Mouse (Mus musculus) midbrain, embryonic 11.5 days (tissue): ENCODE measurements around the gene Trpc2. TPM values are rescaled to one million over a fixed set of nuclear protein-coding genes. Genes with fewer than 3 reads are reported as not detected.

Source experiments
- ATAC-seq: fragments of 200-750 bp; cut with Nextera tagmentation; 2 replicates; pipeline ENCODE4 v1.8.0; 2017; ENCODE audit warnings: moderate TSS enrichment, moderate library complexity; ENCODE audit not compliant: low FRiP score
- DNase-seq: peaks from one replicate; pipeline ENCODE4 v3.0.0; 2015; ENCODE audit warnings: low spot score; ENCODE audit errors: missing footprints
- H3K27ac ChIP-seq: fragments of 300-500 bp; sonication (generic); 2 replicates; pipeline ENCODE4 v1.5.1; 2014; ENCODE audit warnings: low read depth, low read length
- H3K27me3 ChIP-seq: fragments of 300-500 bp; sonication (generic); 2 replicates; pipeline ENCODE4 v1.6.1; 2014; ENCODE audit warnings: mild to moderate bottlenecking, low read length, moderate library complexity, mixed read lengths; ENCODE audit not compliant: control insufficient read depth, insufficient read depth
- H3K36me3 ChIP-seq: fragments of 300-500 bp; sonication (generic); 2 replicates; pipeline ENCODE4 v1.6.1; 2014; ENCODE audit warnings: mild to moderate bottlenecking, low read length, moderate library complexity, mixed read lengths; ENCODE audit not compliant: control insufficient read depth, insufficient read depth
- H3K4me1 ChIP-seq: fragments of 300-500 bp; sonication (generic); 2 replicates; pipeline ENCODE4 v1.6.1; 2014; ENCODE audit warnings: low read length; ENCODE audit not compliant: control insufficient read depth, insufficient read depth
- H3K4me2 ChIP-seq: fragments of 300-500 bp; sonication (generic); 2 replicates; pipeline ENCODE4 v1.6.1; 2014; ENCODE audit warnings: mild to moderate bottlenecking, moderate library complexity
- H3K4me3 ChIP-seq: fragments of 300-500 bp; sonication (generic); 2 replicates; pipeline ENCODE4 v1.5.1; 2014; ENCODE audit warnings: low read depth, low read length
- H3K9ac ChIP-seq: fragments of 300-500 bp; sonication (generic); 2 replicates; pipeline ENCODE4 v1.6.1; 2014; ENCODE audit warnings: low read length
- H3K9me3 ChIP-seq: fragments of 300-500 bp; sonication (generic); 2 replicates; pipeline ENCODE4 v1.6.1; 2016; ENCODE audit warnings: low read length; ENCODE audit not compliant: control insufficient read depth
- WGBS: fragments of 180-500 bp; shearing (Covaris S2); extraction: QIAGEN DNeasy Blood & Tissue Kit; methylation state at CpG from one replicate; pipeline ENCODE4 v1.1.7; 2014; 5-methylcytosine and 5-hydroxymethylcytosine counted together
- polyA plus RNA-seq: library from polyadenylated mRNA; unstranded; fragments of >200 nt; fragmentation: Nextera tagmentation; extraction: Ambion mirVana; gene quantifications from 2 replicates; pipeline ENCODE4 v1.2.1, GENCODE M21; 2014

The Trpc2 gene
- polyA plus RNA-seq, 1 experiment from 2014 or later: not detected

DNA sequence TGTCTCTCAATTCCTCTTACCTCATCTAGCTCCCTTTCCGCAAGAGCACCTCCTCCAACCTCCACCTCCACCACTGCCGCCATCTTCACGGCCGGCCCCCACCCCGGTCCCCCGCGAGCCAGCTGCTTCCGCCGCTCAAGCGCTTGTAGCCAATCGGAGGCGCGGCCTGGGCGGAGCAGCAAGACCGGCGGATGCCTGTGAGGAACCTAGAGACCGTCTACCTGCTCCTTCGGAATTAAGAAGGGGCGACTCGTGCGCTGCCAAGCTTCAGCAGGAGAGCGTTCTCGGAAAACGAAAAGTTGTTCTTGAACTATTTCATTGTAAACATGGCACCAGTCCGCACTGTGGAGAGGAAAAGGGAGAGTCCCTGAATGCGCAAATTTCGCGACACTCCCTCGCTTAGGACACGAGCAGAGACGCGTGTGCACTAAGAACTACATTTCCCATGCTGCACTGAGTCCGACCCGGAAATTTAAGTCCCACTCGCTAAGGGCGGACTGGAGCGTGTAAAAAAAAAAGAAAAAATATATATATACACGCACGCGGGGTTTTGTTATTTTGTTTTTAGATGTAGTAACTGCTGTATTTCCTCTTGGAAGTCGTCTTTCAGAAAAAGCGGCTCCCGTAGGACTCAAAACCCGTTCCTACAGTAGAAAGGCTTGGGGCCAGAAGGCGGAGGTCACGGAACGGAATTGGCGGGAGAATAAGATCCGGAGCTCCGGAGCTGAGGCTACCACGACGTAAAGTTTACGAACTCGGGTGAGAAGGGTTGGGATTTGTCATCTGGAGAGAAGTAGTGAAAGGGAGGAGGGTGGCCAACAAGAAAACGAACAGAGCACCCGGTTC lies 17.6 kb upstream of the Trpc2 start, which contains the start of the genes Rnf121, Xndc1 and Xntrpc:
Gene Rnf121 (minus strand): TSS at position 424 of the 846 bp plus-strand sequence.
Gene Xndc1 (plus strand): TSS at position 466 of the 846 bp plus-strand sequence.
Gene Xntrpc (plus strand): TSS at position 668 of the 846 bp plus-strand sequence.
- under 1% methylated on average over 56 of the region's 56 CpGs for WGBS
- DNase-seq: peak; percentile 99
- H3K4me1 ChIP-seq: peaks cover 15% of the 10 kb centered on the region
- peak within 1 kb of the TSS; percentile 59 for H3K4me2 ChIP-seq
- ATAC-seq: peak; percentile 100
- no peak within 1 kb of the TSS; the same call in 1 of the 2 replicates for H3K27ac ChIP-seq
- peak within 1 kb of the TSS; percentile 47 for H3K4me3 ChIP-seq
- H3K9me3 ChIP-seq: no peaks in the 10 kb centered on the region
- peak within 1 kb of the TSS; percentile 68 for H3K9ac ChIP-seq
- no peaks in the 10 kb centered on the region; the same call in 1 of the 2 replicates for H3K36me3 ChIP-seq
- no peaks in the 10 kb centered on the region for H3K27me3 ChIP-seq

DNA sequence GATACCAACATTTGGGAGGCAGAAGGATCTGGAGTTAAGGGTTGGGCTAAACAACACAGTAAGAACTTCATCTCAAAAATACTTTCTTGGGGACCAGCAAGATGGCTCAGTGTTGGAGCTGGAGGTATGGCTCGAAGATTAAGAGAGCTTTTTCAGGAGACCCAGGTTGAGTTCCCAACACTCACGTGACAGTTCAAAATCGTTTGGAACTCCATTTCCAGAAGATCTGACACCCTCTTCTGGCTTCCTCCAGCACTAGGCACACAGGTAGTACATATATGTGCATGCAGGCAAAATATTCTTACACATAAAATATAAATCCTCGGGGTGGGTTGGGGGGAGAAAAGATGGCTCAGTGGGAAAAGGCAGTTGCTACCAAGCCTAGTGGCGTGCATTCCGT lies 16.6 kb upstream of the Trpc2 start:
- Histone ChIP-seq H3K4me3 (peak overlapping the region; percentile 47), H3K9me3 (no peaks in the 10 kb centered on the region), H3K4me1 (peaks cover 15% of the 10 kb centered on the region), H3K36me3 (no peaks in the 10 kb centered on the region; the same call in 1 of the 2 replicates), H3K9ac (peak overlapping the region; percentile 68), H3K4me2 (peak overlapping the region; percentile 59), H3K27ac (no peak overlapping the region), H3K27me3 (no peaks in the 10 kb centered on the region)
- DNase-seq (peak; percentile 85), ATAC-seq (no peak)
- WGBS: 83% methylated on average over 6 of the region's 6 CpGs

GRCm38 (mm10) chr7:102076714-102077296 lies 6.1 kb upstream of the Trpc2 start:
- Histone ChIP-seq H3K36me3 (peaks cover 40% of the 10 kb centered on the region), H3K9ac (no peak overlapping the region), H3K4me2 (no peak overlapping the region), H3K27ac (no peak overlapping the region), H3K4me1 (no peaks in the 10 kb centered on the region), H3K27me3 (no peaks in the 10 kb centered on the region), H3K9me3 (no peaks in the 10 kb centered on the region), H3K4me3 (no peak overlapping the region)
- 90% methylated on average over 7 of the region's 7 CpGs for WGBS
- DNase-seq (no peak), ATAC-seq (no peak)

DNA sequence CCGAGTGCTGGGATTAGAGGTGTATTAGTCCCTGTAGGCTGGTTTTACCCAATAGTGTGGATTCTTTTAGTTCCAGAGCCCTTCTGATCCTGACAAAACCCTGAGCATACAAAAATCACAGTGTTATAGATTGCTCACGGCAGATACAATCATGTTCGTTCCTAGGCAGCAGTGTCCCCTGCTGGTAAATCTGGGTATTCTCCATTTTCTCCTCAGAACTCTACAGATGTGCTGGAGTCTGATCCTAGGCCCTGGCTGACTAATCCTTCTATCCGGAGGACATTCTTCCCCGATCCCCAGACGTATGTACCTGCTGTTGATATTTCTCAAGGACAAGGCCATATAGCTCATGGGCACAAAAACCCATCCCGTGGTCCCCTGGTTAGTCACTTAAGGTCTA lies 4.4 kb upstream of the Trpc2 start:
- Histone ChIP-seq H3K27me3 (no peaks in the 10 kb centered on the region), H3K4me2 (no peak overlapping the region), H3K9me3 (no peaks in the 10 kb centered on the region), H3K9ac (no peak overlapping the region), H3K36me3 (peaks cover 36% of the 10 kb centered on the region), H3K4me1 (no peaks in the 10 kb centered on the region), H3K4me3 (no peak overlapping the region), H3K27ac (no peak overlapping the region)
- ATAC-seq (no peak), DNase-seq (peak; percentile 85)
- WGBS: 83% methylated on average over 7 of the region's 7 CpGs

- no peaks in the 10 kb centered on the region for H3K9me3 ChIP-seq
- ATAC-seq: no peak
- 94% methylated on average over 8 of the region's 8 CpGs for WGBS
Observed at GRCm38 (mm10) chr7:102080311-102080710, 2.6 kb upstream of the Trpc2 start.

DNA sequence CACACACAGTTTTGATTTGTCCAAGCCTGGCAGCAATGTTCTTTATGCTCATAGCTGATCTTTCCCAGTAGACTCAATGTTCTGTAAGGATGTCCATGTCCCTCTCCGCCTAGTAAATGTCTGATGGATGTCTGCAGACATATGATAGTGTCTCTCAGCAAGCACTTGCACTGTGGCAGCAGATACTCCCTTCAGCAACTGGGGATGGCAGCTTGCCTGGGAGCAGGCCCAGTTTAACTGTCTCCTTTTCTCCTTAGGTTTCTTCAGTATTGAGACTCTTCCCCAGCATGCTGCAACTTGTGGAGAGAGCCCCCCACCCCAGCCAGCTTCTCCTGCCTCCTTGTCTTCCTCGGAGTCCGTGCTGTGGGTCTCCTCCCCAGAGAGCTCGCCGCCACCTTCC lies 1.1 kb upstream of the Trpc2 start:
- no peaks in the 10 kb centered on the region for H3K9me3 ChIP-seq
- peaks cover 24% of the 10 kb centered on the region for H3K36me3 ChIP-seq
- no peak overlapping the region for H3K4me3 ChIP-seq
- no peaks in the 10 kb centered on the region for H3K27me3 ChIP-seq
- H3K27ac ChIP-seq: no peak overlapping the region
- no peak for ATAC-seq
- no peak overlapping the region for H3K4me2 ChIP-seq
- 98% methylated on average over 5 of the region's 5 CpGs for WGBS
- no peak for DNase-seq
- H3K4me1 ChIP-seq: no peaks in the 10 kb centered on the region
- H3K9ac ChIP-seq: no peak overlapping the region

More at GRCm38 (mm10) chr7:102080311-102080710, 2.6 kb upstream of the Trpc2 start:
- peaks cover 29% of the 10 kb centered on the region for H3K36me3 ChIP-seq
- no peak overlapping the region for H3K27ac ChIP-seq
- no peak for DNase-seq
- no peak overlapping the region for H3K4me2 ChIP-seq
- no peaks in the 10 kb centered on the region for H3K27me3 ChIP-seq
- no peaks in the 10 kb centered on the region for H3K4me1 ChIP-seq
- no peak overlapping the region for H3K9ac ChIP-seq
- no peak overlapping the region for H3K4me3 ChIP-seq

DNA sequence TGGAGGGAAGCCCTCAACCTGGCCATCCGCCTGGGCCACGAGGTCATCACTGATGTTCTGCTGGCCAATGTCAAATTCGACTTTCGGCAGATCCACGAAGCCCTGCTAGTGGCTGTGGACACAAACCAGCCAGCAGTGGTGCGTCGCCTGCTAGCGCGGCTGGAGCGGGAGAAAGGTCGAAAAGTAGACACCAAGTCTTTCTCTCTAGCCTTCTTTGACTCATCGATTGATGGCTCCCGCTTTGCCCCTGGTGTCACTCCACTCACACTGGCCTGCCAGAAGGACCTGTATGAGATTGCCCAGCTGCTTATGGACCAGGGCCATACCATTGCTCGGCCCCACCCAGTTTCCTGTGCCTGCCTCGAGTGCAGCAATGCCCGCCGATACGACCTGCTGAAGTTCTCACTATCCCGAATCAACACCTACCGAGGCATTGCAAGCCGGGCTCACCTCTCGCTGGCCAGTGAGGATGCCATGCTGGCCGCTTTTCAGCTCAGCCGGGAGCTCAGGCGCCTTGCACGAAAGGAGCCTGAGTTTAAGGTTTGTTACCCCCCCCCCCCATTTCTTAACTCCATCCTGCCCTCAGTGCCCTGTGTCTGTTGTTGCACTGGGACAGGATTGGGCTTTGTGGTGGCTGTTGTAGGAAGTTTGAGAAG lies 1.3 kb downstream of the Trpc2 start:
- H3K9ac ChIP-seq: no peak overlapping the region
- ATAC-seq (no peak), DNase-seq (peak; percentile 79)
- peaks cover 19% of the 10 kb centered on the region for H3K36me3 ChIP-seq
- WGBS: 91% methylated on average over 26 of the region's 26 CpGs
- H3K9me3 ChIP-seq: no peaks in the 10 kb centered on the region
- no peak overlapping the region for H3K27ac ChIP-seq
- H3K4me1 ChIP-seq: no peaks in the 10 kb centered on the region
- no peaks in the 10 kb centered on the region for H3K27me3 ChIP-seq
- H3K4me2 ChIP-seq: no peak overlapping the region
- H3K4me3 ChIP-seq: no peak overlapping the region

GRCm38 (mm10) chr7:102087336-102087735 lies 4.4 kb downstream of the Trpc2 start:
- no peak overlapping the region for H3K4me2 ChIP-seq
- ATAC-seq (no peak), DNase-seq (no peak)
- 89% methylated on average over 4 of the region's 4 CpGs for WGBS
- no peak overlapping the region for H3K4me3 ChIP-seq
- no peak overlapping the region for H3K27ac ChIP-seq
- no peak overlapping the region for H3K9ac ChIP-seq
- H3K4me1 ChIP-seq: no peaks in the 10 kb centered on the region
- H3K27me3 ChIP-seq: no peaks in the 10 kb centered on the region
- no peaks in the 10 kb centered on the region for H3K9me3 ChIP-seq
- H3K36me3 ChIP-seq: peaks cover 2% of the 10 kb centered on the region
